Mouse (Mus musculus): ENCODE results near the gene Aste1.

GRCm38 (mm10) chr9:105348242-105349031 is 46.8 kb upstream of the Aste1 start:
- no peak for TF ChIP-seq CTCF (IDR thresholded peaks at IDR 0.05; ENCODE audit: borderline replicate concordance, extremely low read depth, insufficient read depth, insufficient read length)
- no peak for TF ChIP-seq POLR2A (IDR thresholded peaks at IDR 0.05; ENCODE audit: borderline replicate concordance, extremely low read depth, insufficient read depth, insufficient read length, poor library complexity, severe bottlenecking)

All from brain, embryonic 14.5 days (tissue).